Mouse (Mus musculus) stomach, embryonic 16.5 days (tissue): ENCODE results near the gene Krt23. TPM values are rescaled to one million over a fixed set of nuclear protein-coding genes. Genes with fewer than 3 reads are reported as not detected.

ENCODE experiments used
- ATAC-seq: fragments of 200-750 bp; cut with Nextera tagmentation; 2 replicates; pipeline ENCODE4 v1.8.0; 2017; ENCODE audit warnings: moderate number of reproducible peaks, moderate TSS enrichment; ENCODE audit not compliant: insufficient read depth, low FRiP score
- H3K27ac ChIP-seq: fragments of 300-500 bp; sonication (generic); 2 replicates; pipeline ENCODE4 v1.5.1; 2014; ENCODE audit warnings: low read length
- H3K27me3 ChIP-seq: fragments of 300-500 bp; sonication (generic); 2 replicates; pipeline ENCODE4 v1.6.1; 2014; ENCODE audit warnings: low read length, control low read depth, mixed read lengths; ENCODE audit not compliant: control insufficient read depth, insufficient read depth
- H3K36me3 ChIP-seq: fragments of 300-500 bp; sonication (generic); 2 replicates; pipeline ENCODE4 v1.6.1; 2014; ENCODE audit warnings: low read length; ENCODE audit not compliant: control insufficient read depth, insufficient read depth
- H3K4me1 ChIP-seq: fragments of 300-500 bp; sonication (generic); 2 replicates; pipeline ENCODE4 v1.6.1; 2014; ENCODE audit warnings: low read length, control low read depth, mixed read lengths; ENCODE audit not compliant: control insufficient read depth, insufficient read depth
- H3K4me2 ChIP-seq: fragments of 300-500 bp; sonication (generic); 2 replicates; pipeline ENCODE4 v1.6.1; 2014; ENCODE audit warnings: low read depth, low read length, mixed read lengths
- H3K4me3 ChIP-seq: fragments of 300-500 bp; sonication (generic); replicated peaks from 2 replicates; pipeline ENCODE4 v1.5.1; 2014; ENCODE audit warnings: mild to moderate bottlenecking, low read length
- H3K9ac ChIP-seq: fragments of 300-500 bp; sonication (generic); 2 replicates; pipeline ENCODE4 v1.6.1; 2014; ENCODE audit warnings: low read length
- H3K9me3 ChIP-seq: fragments of 300-500 bp; sonication (generic); replicated peaks from 2 replicates; pipeline ENCODE4 v1.6.1; 2016; ENCODE audit warnings: low read length, control low read depth; ENCODE audit not compliant: control insufficient read depth
- WGBS: fragments of 180-500 bp; shearing (Covaris S2); extraction: QIAGEN DNeasy Blood & Tissue Kit; methylation state at CpG from one replicate; pipeline ENCODE4 v1.1.7; 2014; 5-methylcytosine and 5-hydroxymethylcytosine counted together
- polyA plus RNA-seq: library from polyadenylated mRNA; unstranded; fragments of >200 nt; fragmentation: Nextera tagmentation; extraction: Ambion mirVana; gene quantifications from 2 replicates; pipeline ENCODE4 v1.2.1, GENCODE M21; 2015

The Krt23 gene
- 92.1 and 140 TPM in 2 replicates for polyA plus RNA-seq

- peak within 1 kb of the TSS; percentile 96 for H3K27ac ChIP-seq
- WGBS = 71% methylated on average over 22 of the region's 22 CpGs
- ATAC-seq = peak; percentile 72
- H3K4me1 ChIP-seq = peaks cover 8% of the 10 kb centered on the region; the same call in 1 of the 2 replicates
- H3K27me3 ChIP-seq = no peaks in the 10 kb centered on the region
- H3K9me3 ChIP-seq = no peaks in the 10 kb centered on the region
- no peaks in the 10 kb centered on the region for H3K36me3 ChIP-seq
- peak within 1 kb of the TSS; percentile 38 for H3K4me3 ChIP-seq
- H3K9ac ChIP-seq = peak within 1 kb of the TSS; percentile 68
- peak within 1 kb of the TSS; percentile 50 for H3K4me2 ChIP-seq
Measured at GRCm38 (mm10) chr11:99492733-99493573, at the start of gene Krt23. Krt23 (minus strand) TSS chr11:99493137.

- H3K4me1 ChIP-seq = peaks cover 5% of the 10 kb centered on the region; the same call in 1 of the 2 replicates
- no peaks in the 10 kb centered on the region for H3K9me3 ChIP-seq
- no peaks in the 10 kb centered on the region for H3K27me3 ChIP-seq
- H3K4me2 ChIP-seq = no peak overlapping the region
- no peak overlapping the region for H3K27ac ChIP-seq
- ATAC-seq = no peak; the same call in 1 of the 2 replicates
- WGBS = 56% methylated on average over 9 of the region's 9 CpGs
- H3K36me3 ChIP-seq = no peaks in the 10 kb centered on the region
- H3K4me3 ChIP-seq = no peak overlapping the region
- no peak overlapping the region for H3K9ac ChIP-seq
Measured at GRCm38 (mm10) chr11:99539721-99540120, 46.8 kb upstream of the Krt23 start.

GRCm38 (mm10) chr11:99521288-99521860 lies 28.4 kb upstream of the Krt23 start, which contains the start of gene Krt39:
Krt39 (minus strand) TSS chr11:99521338.
- no peak for ATAC-seq

GRCm38 (mm10) chr11:99514098-99514497 lies 21.2 kb upstream of the Krt23 start:
- Histone ChIP-seq H3K9me3 (no peaks in the 10 kb centered on the region), H3K9ac (no peak overlapping the region), H3K4me2 (no peak overlapping the region), H3K27ac (peak overlapping the region; percentile 66), H3K4me1 (peaks cover 3% of the 10 kb centered on the region; the same call in 1 of the 2 replicates), H3K27me3 (no peaks in the 10 kb centered on the region), H3K4me3 (no peak overlapping the region), H3K36me3 (no peaks in the 10 kb centered on the region)
- ATAC-seq = peak; percentile 88
- WGBS = 52% methylated on average over 8 of the region's 8 CpGs

More at GRCm38 (mm10) chr11:99521288-99521860, 28.4 kb upstream of the Krt23 start, which contains the start of gene Krt39:
- WGBS = 73% methylated on average over 13 of the region's 13 CpGs
- Histone ChIP-seq H3K36me3 (no peaks in the 10 kb centered on the region), H3K27me3 (no peaks in the 10 kb centered on the region), H3K27ac (no peak within 1 kb of the TSS), H3K9me3 (no peaks in the 10 kb centered on the region), H3K4me1 (no peaks in the 10 kb centered on the region; the same call in 1 of the 2 replicates), H3K4me3 (no peak within 1 kb of the TSS), H3K9ac (no peak within 1 kb of the TSS), H3K4me2 (no peak within 1 kb of the TSS)

GRCm38 (mm10) chr11:99500095-99500805 lies 7.3 kb upstream of the Krt23 start:
- 0 out of 2 replicates have a peak, but pooled peaks have one; percentile 12 for ATAC-seq
- Histone ChIP-seq H3K4me1 (no peaks in the 10 kb centered on the region), H3K36me3 (no peaks in the 10 kb centered on the region), H3K4me3 (no peak overlapping the region), H3K9me3 (no peaks in the 10 kb centered on the region), H3K27me3 (no peaks in the 10 kb centered on the region), H3K9ac (no peak overlapping the region), H3K4me2 (no peak overlapping the region), H3K27ac (peak overlapping the region; percentile 61; the same call in 1 of the 2 replicates)
- 71% methylated on average over 9 of the region's 9 CpGs for WGBS

- H3K4me1 ChIP-seq = no peaks in the 10 kb centered on the region; the same call in 1 of the 2 replicates
- ATAC-seq = peak; percentile 70
- WGBS = 56% methylated on average over 4 of the region's 4 CpGs
- no peak overlapping the region for H3K4me2 ChIP-seq
- no peaks in the 10 kb centered on the region for H3K36me3 ChIP-seq
- no peaks in the 10 kb centered on the region for H3K9me3 ChIP-seq
- H3K9ac ChIP-seq = no peak overlapping the region
- no peaks in the 10 kb centered on the region for H3K27me3 ChIP-seq
- peak overlapping the region; percentile 56; the same call in 1 of the 2 replicates for H3K27ac ChIP-seq
- no peak overlapping the region for H3K4me3 ChIP-seq
Measured at GRCm38 (mm10) chr11:99496460-99496859, 3.5 kb upstream of the Krt23 start.

- H3K27ac ChIP-seq = no peak overlapping the region
- no peak overlapping the region for H3K4me3 ChIP-seq
- H3K9ac ChIP-seq = no peak overlapping the region
- H3K4me1 ChIP-seq = peaks cover 4% of the 10 kb centered on the region; the same call in 1 of the 2 replicates
- H3K9me3 ChIP-seq = no peaks in the 10 kb centered on the region
- no peaks in the 10 kb centered on the region for H3K27me3 ChIP-seq
- no peak for ATAC-seq
- WGBS = 78% methylated on average over 4 of the region's 4 CpGs
- H3K4me2 ChIP-seq = no peak overlapping the region
- no peaks in the 10 kb centered on the region for H3K36me3 ChIP-seq
Measured at GRCm38 (mm10) chr11:99494741-99495140, 1.8 kb upstream of the Krt23 start.

GRCm38 (mm10) chr11:99493574-99493850 lies 575 bp upstream of the Krt23 start:
- Histone ChIP-seq H3K27me3 (no peaks in the 10 kb centered on the region), H3K9me3 (no peaks in the 10 kb centered on the region), H3K4me1 (peaks cover 8% of the 10 kb centered on the region; the same call in 1 of the 2 replicates), H3K27ac (peak overlapping the region; percentile 96), H3K36me3 (no peaks in the 10 kb centered on the region), H3K9ac (no peak overlapping the region), H3K4me3 (no peak overlapping the region), H3K4me2 (no peak overlapping the region)
- ATAC-seq = no peak
- WGBS = 38% methylated on average over 5 of the region's 5 CpGs
